Comparison of ENCODE assay signal across 22 mouse cellular contexts in the genomic region with DNA sequence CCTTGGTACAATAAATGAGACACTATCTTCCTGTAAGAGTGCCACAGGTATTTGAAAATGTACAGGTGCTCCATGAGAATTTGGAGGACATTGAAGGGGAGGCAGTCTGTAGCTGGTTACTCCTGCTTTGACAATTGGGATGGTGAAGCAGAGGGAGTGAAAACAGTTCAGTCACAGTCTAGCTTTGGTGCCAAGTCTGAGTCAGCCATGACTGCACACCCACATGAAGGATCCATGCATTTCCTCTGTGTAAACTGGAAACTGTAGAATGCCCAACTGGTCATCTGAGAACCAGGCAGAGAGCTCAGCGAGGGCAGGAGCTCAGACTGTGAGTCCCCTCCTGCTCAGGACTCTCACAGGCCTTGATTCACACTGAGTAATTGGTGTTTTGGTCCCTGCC. TPM values are rescaled to one million over a fixed set of nuclear protein-coding genes. Genes with fewer than 3 reads are reported as not detected.
A peak's percentile ranks its signal among the peaks of the same experiment; 100 is the strongest.
DNase-seq lines count a peak whose midpoint lies in the region; ATAC-seq lines count a peak whose summit lies in the region.
"Had no signal": no experiment of that assay in that cellular context is flagged by ENCODE, and none has a peak within 500 bp of the region (broad histone marks: within the 10 kb centered on the region; RNA-seq: fewer than 3 reads in every experiment).

No protein-coding gene starts in this region.

- no peaks in the 10 kb centered on the region for H3K36me3 ChIP-seq in liver, embryonic 12.5 days
- H3K36me3 ChIP-seq: embryonic facial prominence, embryonic 10.5 days; forebrain, embryonic 10.5 days; heart, embryonic 12.5 days; hindbrain, embryonic 10.5 days; intestine, embryonic 15.5 days had no signal

- WGBS in liver, embryonic 12.5 days (ENCODE audit: insufficient replicate concordance) = 36% methylated on average over 1 of the region's 1 CpGs

- H3K4me1 ChIP-seq in liver, embryonic 12.5 days = no peaks in the 10 kb centered on the region
- H3K4me1 ChIP-seq: embryonic facial prominence, embryonic 10.5 days; forebrain, embryonic 10.5 days; heart, embryonic 12.5 days; hindbrain, embryonic 10.5 days; intestine, embryonic 15.5 days had no signal

- no peak overlapping the region for H3K4me3 ChIP-seq in liver, embryonic 12.5 days
- H3K4me3 ChIP-seq: embryonic facial prominence, embryonic 10.5 days; forebrain, embryonic 10.5 days; gastrocnemius, adult 2 months; heart, embryonic 12.5 days; hindbrain, embryonic 10.5 days; intestine, embryonic 15.5 days had no signal

- H3K27ac ChIP-seq in liver, embryonic 12.5 days = no peak overlapping the region
- H3K27ac ChIP-seq: embryonic facial prominence, embryonic 10.5 days; forebrain, embryonic 10.5 days; gastrocnemius, adult 2 months; hindbrain, embryonic 10.5 days; hindbrain, embryonic 14.5 days; intestine, embryonic 15.5 days had no signal

- H3K4me2 ChIP-seq in liver, embryonic 12.5 days = no peak overlapping the region
- H3K4me2 ChIP-seq: heart, embryonic 12.5 days; hindbrain, embryonic 14.5 days; intestine, embryonic 15.5 days had no signal

- peak; percentile 44 for DNase-seq in adrenal gland, adult 2 months
- DNase-seq in adrenal gland, adult 18-20 months (ENCODE audit: low spot score in 2 of 2) = no peak
- DNase-seq in frontal cortex, postnatal 36 days (ENCODE audit: low spot score in 2 of 2) = peak; percentile 13 to 16
- no peak for DNase-seq in frontal cortex, postnatal 25 days (ENCODE audit: low spot score in 2 of 2)
- peak; percentile 87 for DNase-seq in 3T3-L1 (ENCODE audit: low read depth, low spot score)
- DNase-seq in adrenal gland, postnatal 36 days = peak; percentile 18 to 33
- DNase-seq in cerebellum, adult 9-11 months = no peak
- DNase-seq: cerebellum, adult 11-12 months; cerebellum, adult 9-10 months; cerebellum, postnatal 36 days; gastrocnemius, adult 2 months; gastrocnemius, postnatal 25 days; kidney, adult 18-20 months had no signal

- no peak overlapping the region for H3K9ac ChIP-seq in liver, embryonic 12.5 days
- H3K9ac ChIP-seq: heart, embryonic 12.5 days; hindbrain, embryonic 14.5 days; intestine, embryonic 15.5 days had no signal

- H3K9me3 ChIP-seq in liver, embryonic 12.5 days (replicated peaks) = no peaks in the 10 kb centered on the region
- H3K9me3 ChIP-seq: embryonic facial prominence, embryonic 10.5 days; forebrain, embryonic 10.5 days; heart, embryonic 12.5 days; hindbrain, embryonic 10.5 days; intestine, embryonic 15.5 days had no signal

- H3K27me3 ChIP-seq in liver, embryonic 12.5 days (replicated peaks) = no peaks in the 10 kb centered on the region
- H3K27me3 ChIP-seq: CH12.LX; heart, embryonic 12.5 days; intestine, embryonic 15.5 days had no signal

- ATAC-seq in liver, embryonic 12.5 days = no peak
- ATAC-seq: forebrain, embryonic 14.5 days; intestine, embryonic 15.5 days had no signal

RNA-seq across cellular contexts. Expression of gene Abcb1a, which starts 59.7 kb away (rescaled TPM):
- 10 to 100 TPM; 31.4 to 67.3 TPM for total RNA-seq in adrenal gland, adult 2 months (2021)
- 2.1 TPM in 2 replicates for polyA plus RNA-seq in adrenal gland, adult 2 months (2012; rRNA removed)
- 10 to 100 TPM; 35.8 to 41.2 TPM for total RNA-seq in adrenal gland, adult 18-20 months (2021)
- total RNA-seq in adrenal gland, postnatal 36 days (2021) = 10 to 100 TPM; 53.7 to 54.4 TPM
- 0.26 and 0.27 TPM in 2 replicates for polyA plus RNA-seq in liver, embryonic 12.5 days (2016; fragmentation: Nextera tagmentation; extraction: Ambion mirVana)

Comparison
In these comparisons a context has a peak if more than half of its experiments do, and no peak if none do; other contexts are left out.
1. DNase-seq: peak in adrenal gland, adult 2 months (single experiment), frontal cortex, postnatal 36 days (2 of 2), 3T3-L1 (single experiment) and adrenal gland, postnatal 36 days (2 of 2); none in adrenal gland, adult 18-20 months (0 of 2), frontal cortex, postnatal 25 days (0 of 2) and cerebellum, adult 9-11 months (single experiment).